Mouse (Mus musculus): ENCODE results near the gene Ppp1r14a. TPM values are rescaled to one million over a fixed set of nuclear protein-coding genes. Genes with fewer than 3 reads are reported as not detected.

Ppp1r14a gene
- total RNA-seq, 2 experiments from 2014 or later: 13.2 to 15.4 TPM

Other genes with a start within 250 kb of the Ppp1r14a start
- gene Ryr1, start 164.1 kb upstream of the Ppp1r14a start, total RNA-seq (2021): under 1 TPM; 0.05 TPM
- gene Rasgrp4, start 154.5 kb upstream of the Ppp1r14a start, total RNA-seq (2021): 1 to 10 TPM; 1.0 to 2.0 TPM
- 10 to 100 TPM; 11.9 to 13.7 TPM for gene Fam98c, start 133.1 kb upstream of the Ppp1r14a start, total RNA-seq (2021)
- 1 to 10 TPM; 1.0 to 1.3 TPM for gene Ggn, start 119.1 kb upstream of the Ppp1r14a start, total RNA-seq (2021)
- 1 to 10 TPM in 1 of 2 experiments, under 1 TPM in 1; 0.95 to 1.5 TPM for gene Spred3, start 118.9 kb upstream of the Ppp1r14a start, total RNA-seq (2021)
- 100 to 1,000 TPM; 142 to 149 TPM for gene Psmd8, start 108.6 kb upstream of the Ppp1r14a start, total RNA-seq (2021)
- under 1 TPM; 0.32 to 0.60 TPM for gene Catsperg1, start 75.3 kb upstream of the Ppp1r14a start, total RNA-seq (2021)
- gene Kcnk6, start 56.8 kb upstream of the Ppp1r14a start, total RNA-seq (2021): 1 to 10 TPM; 3.8 to 4.4 TPM
- 10 to 100 TPM; 62.0 to 68.3 TPM for gene Yif1b, start 51.0 kb upstream of the Ppp1r14a start, total RNA-seq (2021)
- 1 to 10 TPM; 2.0 to 2.2 TPM for gene 2200002D01Rik, start 40.8 kb upstream of the Ppp1r14a start, total RNA-seq (2021)
- 10 to 100 TPM; 39.2 to 42.9 TPM for gene Spint2, start 7.4 kb upstream of the Ppp1r14a start, total RNA-seq (2021)
- gene Dpf1, start 14.6 kb downstream of the Ppp1r14a start, total RNA-seq (2021): 1 to 10 TPM in 1 of 2 experiments, under 1 TPM in 1; 0.19 to 1.2 TPM
- 10 to 100 TPM; 15.7 to 15.9 TPM for gene Sipa1l3, start 229.3 kb downstream of the Ppp1r14a start, total RNA-seq (2021)